Mouse (Mus musculus) 3T3-L1 (cell line): Measurements from ENCODE around the gene Ubd.
"Not testable (repeated sequence)": the region's sequence is repeated elsewhere in the genome, so short reads cannot be mapped to it uniquely, and the experiment has no call there.

ENCODE experiments used
- DNase-seq: peaks from one replicate; pipeline ENCODE4 v3.0.0-alpha.2; 2015; ENCODE audit warnings: low read depth, low spot score

The Ubd gene

GRCm38 (mm10) chr17:37193656-37194055 is at the start of gene Ubd:
Gene Ubd, plus strand, starts transcription at chr17:37193892.
- peak; percentile 51 for DNase-seq

DNA sequence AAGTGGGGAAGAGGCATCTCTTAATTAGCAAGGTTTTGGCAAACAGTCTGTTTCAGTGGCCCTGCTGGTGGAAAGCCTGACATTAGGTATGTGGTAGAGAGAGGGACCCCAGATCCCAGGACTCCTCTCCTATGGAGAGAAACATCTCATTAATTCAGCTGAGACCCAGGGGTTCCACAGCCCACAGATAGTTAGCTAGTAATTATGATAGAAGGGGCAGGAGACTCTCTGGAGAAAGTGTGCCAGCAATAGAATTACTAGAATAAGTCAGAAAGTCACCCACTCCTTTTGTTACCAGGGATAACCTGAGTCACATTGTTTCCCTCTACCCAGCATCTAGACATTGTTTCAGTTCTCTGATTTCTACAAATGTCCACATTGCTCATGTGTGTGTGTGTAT is 32.3 kb upstream of the Ubd start, which contains the start of gene Olfr93:
Gene Olfr93, minus strand, starts transcription at position 101 of the 400 bp plus-strand sequence.
- DNase-seq = no peak

DNA sequence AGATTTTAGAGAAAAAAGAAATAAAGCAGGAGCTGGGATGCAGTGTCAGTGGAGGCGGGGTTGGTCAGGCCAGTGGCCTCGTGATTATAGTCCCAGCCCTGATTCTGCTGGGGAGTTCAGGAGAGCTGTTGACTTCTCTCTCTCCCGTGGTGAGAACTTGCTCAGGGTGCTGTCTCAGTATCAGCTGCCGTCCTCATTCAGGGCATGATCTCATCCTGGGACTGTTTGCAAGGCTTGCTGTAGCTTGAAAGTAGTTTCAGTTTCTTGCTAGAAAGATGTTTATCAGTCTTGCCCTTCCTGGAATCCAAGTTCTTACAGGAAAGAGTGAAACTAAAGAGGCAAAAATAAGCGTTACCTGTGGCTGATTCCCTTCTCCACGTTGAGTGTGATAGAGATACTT is 8.2 kb upstream of the Ubd start:
- peak; percentile 56 for DNase-seq

GRCm38 (mm10) chr17:37190711-37191110 is 3.0 kb upstream of the Ubd start:
- DNase-seq = peak; percentile 60

DNA sequence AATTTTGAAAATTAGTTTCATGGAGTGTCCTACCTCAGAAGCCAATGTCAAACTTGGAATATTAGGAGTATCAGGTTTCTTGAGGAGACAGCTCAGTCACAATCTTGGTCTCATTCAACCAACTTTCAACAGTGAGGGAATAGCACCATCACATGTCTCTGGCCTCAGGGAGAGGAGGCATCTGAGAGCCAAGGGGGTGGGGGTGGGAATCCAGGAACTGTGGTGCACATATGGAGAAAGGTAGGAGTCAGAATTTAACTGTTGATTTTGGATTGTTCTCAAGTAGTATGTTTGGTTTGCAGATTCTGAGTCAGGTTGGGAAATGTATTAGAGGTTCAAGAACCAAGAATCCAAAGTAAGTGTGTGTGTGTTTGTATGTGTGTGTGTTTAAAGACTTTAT is 660 bp upstream of the Ubd start:
- DNase-seq = peak; percentile 82

GRCm38 (mm10) chr17:37194782-37195181 is 1.1 kb downstream of the Ubd start:
- DNase-seq = peak; percentile 97

GRCm38 (mm10) chr17:37196845-37197724 is 3.4 kb downstream of the Ubd start:
- DNase-seq = no peak

GRCm38 (mm10) chr17:37200894-37201293 is 7.2 kb downstream of the Ubd start, which contains the start of gene Olfr94:
Gene Olfr94, minus strand, starts transcription at chr17:37200994.
- DNase-seq = no peak

- DNase-seq = peak; percentile 94
Observed at GRCm38 (mm10) chr17:37203206-37203916, 9.7 kb downstream of the Ubd start.

DNA sequence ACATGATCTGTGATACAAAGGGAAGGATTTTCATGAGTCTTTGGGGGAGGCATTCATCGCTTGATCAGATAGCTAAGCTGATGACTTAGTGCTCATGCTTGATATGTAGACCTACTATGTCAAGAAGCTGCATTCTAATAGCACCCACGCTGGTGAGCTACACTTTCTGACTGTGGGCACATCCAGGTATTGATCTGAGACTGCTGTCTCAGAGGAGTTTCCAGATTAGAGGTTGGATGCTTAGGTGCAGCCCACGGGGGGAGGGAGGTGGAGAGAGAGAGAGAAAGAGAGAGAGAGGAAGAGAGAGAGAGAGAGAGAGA is 10.2 kb downstream of the Ubd start:
- no peak for DNase-seq

DNA sequence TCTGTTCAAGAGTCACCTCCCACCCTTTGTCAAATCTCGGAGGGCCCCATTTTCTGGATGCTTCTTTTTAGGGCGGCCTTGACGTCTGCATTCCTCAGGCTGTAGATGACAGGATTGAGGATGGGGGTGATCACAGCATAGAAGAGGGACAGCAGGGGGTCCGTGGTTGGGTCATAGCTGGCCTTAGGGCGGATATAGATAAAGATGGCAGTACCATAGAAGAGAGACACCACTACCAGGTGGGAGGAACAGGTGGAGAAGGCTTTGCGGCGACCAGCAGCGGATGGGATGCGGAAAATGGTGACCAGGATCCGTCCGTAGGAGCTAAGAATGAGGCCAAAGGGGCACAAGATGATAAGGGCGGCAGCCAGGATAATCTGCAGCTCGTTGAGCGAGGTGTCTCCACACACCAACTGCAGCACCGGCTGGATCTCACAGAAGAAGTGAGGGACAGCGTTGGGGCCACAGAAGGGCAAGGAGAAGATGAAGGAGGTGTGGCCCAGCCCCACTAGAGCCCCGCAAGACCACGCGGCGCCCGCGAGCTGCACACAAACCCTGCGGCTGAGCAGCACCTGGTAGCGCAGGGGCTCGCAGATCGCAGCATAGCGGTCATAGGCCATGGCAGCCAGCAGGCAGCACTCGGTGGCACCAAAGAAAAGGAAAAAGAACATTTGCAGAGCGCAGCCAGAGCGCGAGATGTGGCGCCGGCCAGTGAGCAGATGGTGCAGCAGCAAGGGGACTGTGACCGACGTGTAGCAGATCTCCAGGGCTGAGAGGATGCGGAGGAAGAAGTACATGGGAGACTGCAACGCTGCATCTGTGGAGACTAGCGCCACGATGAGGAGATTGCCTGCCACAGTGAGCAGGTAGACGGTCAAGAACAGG is 17.4 kb downstream of the Ubd start:
- no peak for DNase-seq

DNA sequence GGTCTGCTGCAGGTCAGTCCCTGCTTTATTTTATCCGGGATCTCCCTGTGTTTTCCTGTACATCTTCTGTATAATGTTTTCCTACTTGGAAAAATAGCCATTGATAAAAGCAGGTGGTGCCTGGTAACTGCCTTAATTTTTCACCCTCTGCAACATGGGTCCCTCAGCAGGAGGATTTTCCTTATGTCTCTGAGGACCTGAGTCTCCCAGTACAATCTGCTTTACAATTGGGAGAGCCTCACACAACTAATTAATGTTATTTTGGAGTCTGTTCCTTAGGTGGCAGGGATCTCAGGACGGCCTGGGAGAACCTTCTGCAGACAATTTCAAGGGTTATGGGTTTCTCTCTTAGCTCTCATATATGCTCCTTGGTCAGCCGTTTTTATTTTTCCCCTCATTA is 19.3 kb downstream of the Ubd start, which contains the start of gene Olfr95:
Gene Olfr95, minus strand, starts transcription at position 101 of the 400 bp plus-strand sequence.
- no peak for DNase-seq

DNA sequence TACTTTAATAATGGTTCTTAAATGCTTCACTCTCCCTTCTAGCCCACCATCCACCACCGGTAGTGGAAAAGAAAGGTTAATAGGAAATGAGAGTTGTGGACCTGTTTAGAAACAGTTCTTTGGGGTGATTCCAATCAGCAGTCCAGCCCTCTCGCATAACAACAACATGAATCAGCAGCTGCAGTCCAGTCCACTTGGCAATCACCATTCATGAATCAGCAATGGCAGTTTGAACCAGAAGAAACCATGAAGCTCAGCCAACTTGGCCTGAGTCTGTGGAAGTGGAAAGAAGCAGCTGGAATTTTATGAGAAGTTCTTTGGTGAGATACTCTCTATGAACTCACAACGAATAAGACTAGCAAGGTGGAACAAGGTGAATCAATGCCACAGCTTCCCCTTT is 24.8 kb downstream of the Ubd start:
- peak; percentile 96 for DNase-seq

- DNase-seq = no peak
Observed at GRCm38 (mm10) chr17:37219846-37220245, 26.2 kb downstream of the Ubd start, which contains the start of gene Olfr96. Gene Olfr96, plus strand, starts transcription at chr17:37220146.

DNA sequence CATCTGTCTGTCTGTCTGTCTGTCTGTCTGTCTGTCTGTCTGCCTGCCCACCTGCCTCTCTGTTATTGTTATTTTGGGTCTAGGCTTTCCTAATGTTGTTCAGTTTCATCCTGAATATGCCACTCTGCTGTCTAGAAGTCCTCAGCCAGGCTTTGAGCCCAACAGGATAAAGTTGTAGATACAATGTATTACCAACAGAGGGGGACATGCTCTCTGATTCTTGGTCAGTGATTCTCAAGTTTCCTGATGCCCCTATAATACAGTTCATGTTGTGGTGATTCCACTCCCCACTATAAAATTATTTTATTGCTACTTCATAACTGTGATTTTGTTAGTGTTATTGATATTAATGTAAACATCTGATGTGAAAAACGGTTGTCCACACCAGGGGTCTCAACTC is 28.2 kb downstream of the Ubd start:
- peak; percentile 59 for DNase-seq

GRCm38 (mm10) chr17:37237230-37237629 is 43.5 kb downstream of the Ubd start, which contains the start of gene Olfr97:
Gene Olfr97, minus strand, starts transcription at chr17:37237330.
- DNase-seq = not testable (repeated sequence)

GRCm38 (mm10) chr17:37242198-37242597 is 48.5 kb downstream of the Ubd start:
- DNase-seq = no peak
